Mouse (Mus musculus): ENCODE results near the gene Rabggtb. TPM values are rescaled to one million over a fixed set of nuclear protein-coding genes. Genes with fewer than 3 reads are reported as not detected.

The Rabggtb gene
- polyA plus RNA-seq, 1 experiment from 2014 or later = 61.8 TPM

DNA sequence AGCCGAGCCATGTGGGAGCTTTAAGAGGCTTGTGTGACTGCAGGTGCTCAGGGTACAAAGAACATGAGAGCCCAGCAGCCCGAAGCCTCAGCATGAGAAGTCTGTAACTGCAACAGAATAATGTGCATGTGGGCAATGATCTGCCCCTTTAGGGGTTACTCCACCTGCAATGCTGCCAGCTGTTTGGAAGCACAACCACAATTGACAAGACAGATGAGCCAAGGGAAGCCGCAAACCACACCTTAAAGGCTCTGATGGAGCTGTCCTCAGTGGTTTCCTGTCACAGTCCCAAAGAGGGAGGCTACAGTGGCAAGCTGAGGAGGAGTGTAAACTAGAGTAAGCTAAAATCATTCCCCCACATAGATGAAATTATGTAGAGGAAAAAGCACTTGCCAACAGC lies 17.4 kb downstream of the Rabggtb start:
- Histone ChIP-seq H3K4me1 (replicated peaks; ENCODE audit: control insufficient read depth, insufficient read depth, low read length) (no peaks in the 10 kb centered on the region), H3K36me3 (ENCODE audit: control insufficient read depth, insufficient read depth, low read length) (no peaks in the 10 kb centered on the region), H3K4me3 (ENCODE audit: low read depth, low read length) (no peak overlapping the region), H3K27me3 (replicated peaks; ENCODE audit: control insufficient read depth, insufficient read depth, low read length) (no peaks in the 10 kb centered on the region), H3K9ac (ENCODE audit: low read length) (no peak overlapping the region), H3K9me3 (ENCODE audit: control insufficient read depth, low read length) (no peaks in the 10 kb centered on the region), H3K27ac (ENCODE audit: low read depth) (no peak overlapping the region), H3K4me2 (ENCODE audit: low read length) (no peak overlapping the region)
- ATAC-seq (replicated peaks; ENCODE audit: low FRiP score, low TSS enrichment, low read depth) = no peak
- 80% methylated on average over 3 of the region's 3 CpGs for WGBS
- DNase-seq (ENCODE audit: low spot score) = peak; percentile 34

DNA sequence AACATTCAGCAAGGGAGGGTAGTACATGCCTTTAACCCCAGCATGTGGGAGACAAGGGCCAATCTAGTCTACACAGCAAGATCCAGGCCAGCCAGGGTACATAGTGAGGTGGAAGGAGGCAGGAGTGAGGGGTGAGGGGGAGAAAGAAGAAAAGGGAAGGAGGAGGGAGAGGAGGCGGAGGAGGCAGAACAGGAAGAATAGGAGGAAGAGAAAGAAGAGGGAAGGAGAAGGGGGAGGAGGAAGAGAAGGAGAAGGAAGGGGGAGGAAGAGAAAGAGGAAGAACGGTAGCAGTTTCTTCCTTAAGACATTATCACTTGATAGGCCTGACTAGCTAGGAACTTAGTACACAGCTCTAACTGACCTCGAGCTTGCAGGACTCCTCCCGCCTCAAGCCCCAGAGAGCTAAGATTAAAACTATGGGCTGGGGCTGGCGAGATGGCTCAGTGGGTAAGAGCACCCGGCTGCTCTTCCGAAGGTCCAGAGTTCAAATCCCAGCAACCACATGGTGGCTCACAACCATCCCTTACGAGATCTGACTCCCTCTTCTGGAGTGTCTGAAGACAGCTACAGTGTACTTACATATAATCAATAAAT lies 23.5 kb downstream of the Rabggtb start:
- 75% methylated on average over 7 of the region's 8 CpGs for WGBS
- no peaks in the 10 kb centered on the region for H3K27me3 ChIP-seq (replicated peaks; ENCODE audit: control insufficient read depth, insufficient read depth, low read length)
- H3K9ac ChIP-seq (ENCODE audit: low read length) = no peak overlapping the region
- no peak overlapping the region for H3K4me3 ChIP-seq (ENCODE audit: low read depth, low read length)
- no peak overlapping the region for H3K4me2 ChIP-seq (ENCODE audit: low read length)
- H3K9me3 ChIP-seq (ENCODE audit: control insufficient read depth, low read length) = no peaks in the 10 kb centered on the region
- no peak for ATAC-seq (replicated peaks; ENCODE audit: low FRiP score, low TSS enrichment, low read depth)
- H3K4me1 ChIP-seq (replicated peaks; ENCODE audit: control insufficient read depth, insufficient read depth, low read length) = no peaks in the 10 kb centered on the region; the same call in 1 of the 2 replicates
- DNase-seq (ENCODE audit: low spot score) = no peak
- no peak overlapping the region for H3K27ac ChIP-seq (ENCODE audit: low read depth)
- H3K36me3 ChIP-seq (ENCODE audit: control insufficient read depth, insufficient read depth, low read length) = no peaks in the 10 kb centered on the region

DNA sequence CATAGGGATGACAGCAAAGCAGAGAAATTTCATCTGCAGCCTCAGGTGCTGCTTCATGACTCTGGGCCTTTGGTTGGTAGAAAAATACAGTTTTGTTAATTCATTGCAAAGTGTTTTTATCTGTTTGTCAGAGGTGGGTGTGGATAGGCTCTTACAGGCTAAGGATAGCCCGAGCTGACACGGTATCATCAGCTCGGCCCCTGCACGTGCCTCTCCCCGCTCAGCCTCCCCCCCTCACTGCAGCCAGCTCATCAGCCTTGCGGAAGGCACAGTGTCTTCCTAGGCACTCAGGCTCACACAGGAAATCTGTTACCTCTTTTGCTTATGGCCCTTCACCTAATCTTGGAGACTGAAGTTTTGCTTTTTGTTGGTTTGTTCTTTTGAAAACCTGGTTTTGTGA lies 24.7 kb downstream of the Rabggtb start:
- Histone ChIP-seq H3K4me3 (ENCODE audit: low read depth, low read length) (no peak overlapping the region), H3K27me3 (replicated peaks; ENCODE audit: control insufficient read depth, insufficient read depth, low read length) (no peaks in the 10 kb centered on the region), H3K9ac (ENCODE audit: low read length) (no peak overlapping the region), H3K9me3 (ENCODE audit: control insufficient read depth, low read length) (no peaks in the 10 kb centered on the region), H3K36me3 (ENCODE audit: control insufficient read depth, insufficient read depth, low read length) (no peaks in the 10 kb centered on the region), H3K4me2 (ENCODE audit: low read length) (no peak overlapping the region), H3K4me1 (replicated peaks; ENCODE audit: control insufficient read depth, insufficient read depth, low read length) (no peaks in the 10 kb centered on the region; the same call in 1 of the 2 replicates), H3K27ac (ENCODE audit: low read depth) (no peak overlapping the region)
- no peak for ATAC-seq (replicated peaks; ENCODE audit: low FRiP score, low TSS enrichment, low read depth)
- DNase-seq (ENCODE audit: low spot score) = no peak
- WGBS = 30% methylated on average over 6 of the region's 6 CpGs

DNA sequence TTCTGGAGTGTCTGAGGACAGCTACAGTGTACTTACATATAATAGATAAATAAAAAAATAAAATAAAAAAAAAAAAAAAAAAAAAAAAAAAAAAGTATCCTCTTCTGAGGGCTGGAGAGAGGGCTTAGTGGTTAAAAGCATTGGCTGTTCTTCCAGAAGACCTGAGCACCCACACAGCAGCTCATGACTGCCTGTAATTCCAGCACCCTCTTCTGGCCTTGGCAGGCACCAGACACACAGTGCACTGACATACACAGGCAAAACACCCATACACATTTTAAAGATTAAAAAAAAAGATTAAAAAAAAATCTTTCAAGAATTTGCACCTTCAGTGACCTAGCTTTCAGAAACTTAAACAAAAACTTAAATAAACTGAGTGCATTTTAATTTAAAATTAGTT lies 26.5 kb downstream of the Rabggtb start:
- Histone ChIP-seq H3K4me2 (ENCODE audit: low read length) (no peak overlapping the region), H3K27ac (ENCODE audit: low read depth) (no peak overlapping the region), H3K4me1 (replicated peaks; ENCODE audit: control insufficient read depth, insufficient read depth, low read length) (no peaks in the 10 kb centered on the region; the same call in 1 of the 2 replicates), H3K36me3 (ENCODE audit: control insufficient read depth, insufficient read depth, low read length) (no peaks in the 10 kb centered on the region), H3K9ac (ENCODE audit: low read length) (no peak overlapping the region), H3K27me3 (replicated peaks; ENCODE audit: control insufficient read depth, insufficient read depth, low read length) (no peaks in the 10 kb centered on the region), H3K9me3 (ENCODE audit: control insufficient read depth, low read length) (no peaks in the 10 kb centered on the region), H3K4me3 (ENCODE audit: low read depth, low read length) (no peak overlapping the region)
- ATAC-seq (replicated peaks; ENCODE audit: low FRiP score, low TSS enrichment, low read depth) (0 out of 2 replicates have a peak, but pooled peaks have one; percentile 66), DNase-seq (ENCODE audit: low spot score) (no peak)

DNA sequence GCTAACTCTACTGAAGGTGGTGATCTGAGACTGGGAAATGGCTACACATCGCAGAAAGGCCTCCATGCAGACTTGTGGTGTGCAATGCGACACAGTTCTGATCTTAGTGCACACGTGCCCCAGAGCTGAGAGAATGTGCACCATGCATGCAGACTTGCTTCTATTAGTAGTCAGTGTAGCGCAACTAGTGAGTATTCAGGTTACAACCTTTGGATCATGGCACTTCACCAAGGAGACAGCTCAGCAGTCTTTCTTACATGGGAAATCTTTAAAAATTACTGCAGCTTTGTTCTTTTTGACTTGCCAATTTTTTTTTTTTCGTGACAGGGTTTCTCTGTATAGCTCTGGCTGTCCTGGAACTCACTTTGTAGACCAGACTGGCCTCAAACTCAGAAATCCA lies 41.4 kb downstream of the Rabggtb start:
- H3K36me3 ChIP-seq (ENCODE audit: control insufficient read depth, insufficient read depth, low read length) = no peaks in the 10 kb centered on the region
- no peak overlapping the region for H3K9ac ChIP-seq (ENCODE audit: low read length)
- H3K4me3 ChIP-seq (ENCODE audit: low read depth, low read length) = no peak overlapping the region
- no peak overlapping the region for H3K27ac ChIP-seq (ENCODE audit: low read depth)
- H3K4me2 ChIP-seq (ENCODE audit: low read length) = no peak overlapping the region
- ATAC-seq (replicated peaks; ENCODE audit: low FRiP score, low TSS enrichment, low read depth) (no peak), DNase-seq (ENCODE audit: low spot score) (no peak)
- WGBS = 92% methylated on average over 5 of the region's 5 CpGs
- H3K27me3 ChIP-seq (replicated peaks; ENCODE audit: control insufficient read depth, insufficient read depth, low read length) = no peaks in the 10 kb centered on the region
- H3K9me3 ChIP-seq (ENCODE audit: control insufficient read depth, low read length) = no peaks in the 10 kb centered on the region
- H3K4me1 ChIP-seq (replicated peaks; ENCODE audit: control insufficient read depth, insufficient read depth, low read length) = no peaks in the 10 kb centered on the region

DNA sequence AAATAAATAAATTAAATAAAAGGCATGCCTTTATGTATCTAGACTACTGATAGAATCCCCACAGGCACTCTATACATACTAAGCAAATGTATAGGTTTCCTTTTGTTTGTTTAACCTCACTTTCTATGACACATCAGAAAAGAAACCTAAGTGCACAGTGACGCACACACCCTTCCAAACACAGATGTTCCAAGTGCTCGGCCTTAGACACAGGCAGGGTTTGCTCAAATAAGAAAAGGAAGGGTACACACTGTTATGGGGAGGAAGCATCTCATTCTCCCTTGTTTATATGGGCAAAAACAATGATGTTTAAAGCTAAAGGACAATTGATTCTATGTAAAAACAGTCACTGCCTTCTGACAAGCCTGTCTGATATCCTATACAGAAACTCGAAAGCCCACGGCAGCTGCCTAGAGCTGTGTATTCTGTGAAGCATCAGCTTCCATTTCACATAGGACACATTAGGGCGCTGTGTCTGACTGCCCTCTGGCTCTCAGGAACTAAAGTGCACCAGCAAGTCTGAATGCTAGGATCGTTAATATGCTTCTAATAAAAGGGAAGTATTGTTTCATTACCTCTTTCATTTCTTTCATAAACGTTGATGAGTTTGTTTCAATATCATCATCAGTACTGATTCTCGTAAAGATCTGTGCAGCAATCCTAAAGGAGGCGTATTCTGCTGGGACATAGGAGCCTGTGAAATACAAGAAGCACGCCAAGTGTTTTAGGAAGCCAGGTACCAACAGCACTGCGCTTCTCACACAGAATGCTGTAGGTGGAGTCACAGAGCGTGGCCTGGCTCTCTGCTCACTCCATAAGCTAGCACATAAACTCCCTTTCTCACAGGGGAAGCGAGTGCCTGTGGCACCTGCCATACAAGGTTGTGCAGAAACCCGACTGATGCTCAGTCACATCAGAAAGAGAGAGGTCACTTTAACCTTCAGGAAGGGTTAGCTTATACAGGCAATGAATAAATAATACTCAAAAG lies 45.4 kb downstream of the Rabggtb start:
- no peaks in the 10 kb centered on the region for H3K9me3 ChIP-seq (ENCODE audit: control insufficient read depth, low read length)
- no peak overlapping the region for H3K4me3 ChIP-seq (ENCODE audit: low read depth, low read length)
- no peak for ATAC-seq (replicated peaks; ENCODE audit: low FRiP score, low TSS enrichment, low read depth)
- H3K36me3 ChIP-seq (ENCODE audit: control insufficient read depth, insufficient read depth, low read length) = no peaks in the 10 kb centered on the region
- WGBS = 63% methylated on average over 14 of the region's 14 CpGs
- no peak overlapping the region for H3K4me2 ChIP-seq (ENCODE audit: low read length)
- no peak for DNase-seq (ENCODE audit: low spot score)
- no peak overlapping the region for H3K27ac ChIP-seq (ENCODE audit: low read depth)
- no peak overlapping the region for H3K9ac ChIP-seq (ENCODE audit: low read length)
- no peaks in the 10 kb centered on the region for H3K4me1 ChIP-seq (replicated peaks; ENCODE audit: control insufficient read depth, insufficient read depth, low read length)
- H3K27me3 ChIP-seq (replicated peaks; ENCODE audit: control insufficient read depth, insufficient read depth, low read length) = no peaks in the 10 kb centered on the region

DNA sequence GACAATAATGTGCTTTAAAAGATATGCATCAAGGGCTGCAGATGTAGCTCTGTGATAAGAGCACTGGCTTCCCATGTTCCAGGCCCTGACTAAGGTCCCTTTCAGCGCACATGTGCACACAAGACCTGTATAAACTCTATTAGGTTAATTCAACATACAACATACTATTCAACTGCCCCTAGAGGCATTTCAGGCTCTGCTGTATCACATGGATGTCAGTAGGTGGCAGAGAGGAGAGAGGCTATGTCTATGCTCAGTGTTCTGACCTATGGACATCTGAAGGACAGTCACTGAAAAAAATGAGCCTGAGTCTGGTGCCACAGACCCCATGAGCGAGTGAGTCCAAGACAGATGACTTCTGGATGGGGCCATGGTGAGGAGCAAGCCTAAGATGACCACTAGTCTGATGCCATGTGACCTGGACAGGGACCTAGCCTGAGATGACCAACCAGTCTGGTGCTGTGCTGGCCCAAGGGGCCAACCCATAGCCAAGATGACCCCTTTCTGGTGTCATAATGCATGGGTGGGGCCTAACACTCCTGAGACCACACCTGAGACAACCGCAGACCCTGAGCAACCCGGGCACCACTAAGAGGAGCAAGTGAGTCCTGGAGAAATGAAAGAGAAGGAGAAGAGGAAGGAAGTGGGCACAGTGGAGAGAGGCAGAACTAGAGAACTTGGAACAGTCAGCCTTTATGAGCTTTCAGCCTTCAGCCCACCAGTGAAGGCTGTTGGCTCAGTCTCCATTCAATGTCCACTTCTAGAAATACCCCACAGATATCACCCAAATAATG lies 48.0 kb downstream of the Rabggtb start:
- ATAC-seq (replicated peaks; ENCODE audit: low FRiP score, low TSS enrichment, low read depth) (no peak), DNase-seq (ENCODE audit: low spot score) (no peak)
- Histone ChIP-seq H3K9ac (ENCODE audit: low read length) (no peak overlapping the region), H3K4me3 (ENCODE audit: low read depth, low read length) (no peak overlapping the region), H3K27ac (ENCODE audit: low read depth) (no peak overlapping the region), H3K4me1 (replicated peaks; ENCODE audit: control insufficient read depth, insufficient read depth, low read length) (no peaks in the 10 kb centered on the region), H3K36me3 (ENCODE audit: control insufficient read depth, insufficient read depth, low read length) (no peaks in the 10 kb centered on the region), H3K9me3 (ENCODE audit: control insufficient read depth, low read length) (no peaks in the 10 kb centered on the region), H3K27me3 (replicated peaks; ENCODE audit: control insufficient read depth, insufficient read depth, low read length) (no peaks in the 10 kb centered on the region), H3K4me2 (ENCODE audit: low read length) (no peak overlapping the region)
- 84% methylated on average over 4 of the region's 4 CpGs for WGBS

DNA sequence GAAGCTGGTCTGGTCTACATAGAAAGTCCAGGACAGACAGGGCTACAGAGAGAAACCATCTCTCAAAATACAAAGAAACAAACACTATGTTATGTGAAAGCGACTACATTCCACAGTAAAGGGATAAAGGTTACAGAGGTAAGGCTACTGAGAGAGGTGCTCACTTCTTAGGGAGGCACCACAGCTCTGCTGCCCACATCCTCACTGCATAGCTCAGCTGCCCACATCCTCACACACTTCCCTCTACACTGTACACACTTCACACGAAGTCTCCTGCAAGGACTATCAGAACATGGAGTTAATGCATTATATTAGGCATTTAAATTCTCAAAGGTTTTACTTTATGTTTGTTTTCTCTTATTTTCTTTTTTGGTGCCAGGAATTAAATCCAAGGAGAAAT lies 49.0 kb downstream of the Rabggtb start:
- Histone ChIP-seq H3K9ac (ENCODE audit: low read length) (no peak overlapping the region), H3K4me2 (ENCODE audit: low read length) (no peak overlapping the region), H3K36me3 (ENCODE audit: control insufficient read depth, insufficient read depth, low read length) (no peaks in the 10 kb centered on the region), H3K27ac (ENCODE audit: low read depth) (no peak overlapping the region), H3K4me3 (ENCODE audit: low read depth, low read length) (no peak overlapping the region), H3K27me3 (replicated peaks; ENCODE audit: control insufficient read depth, insufficient read depth, low read length) (no peaks in the 10 kb centered on the region), H3K9me3 (ENCODE audit: control insufficient read depth, low read length) (no peaks in the 10 kb centered on the region), H3K4me1 (replicated peaks; ENCODE audit: control insufficient read depth, insufficient read depth, low read length) (no peaks in the 10 kb centered on the region)
- ATAC-seq (replicated peaks; ENCODE audit: low FRiP score, low TSS enrichment, low read depth) = no peak
- WGBS = 77% methylated on average over 2 of the region's 2 CpGs
- DNase-seq (ENCODE audit: low spot score) = no peak

Measured in intestine, embryonic 14.5 days (tissue).